Mouse (Mus musculus): ENCODE measurements around the gene Uqcc3. TPM values are rescaled to one million over a fixed set of nuclear protein-coding genes. Genes with fewer than 3 reads are reported as not detected.
"Not testable (repeated sequence)": the region's sequence is repeated elsewhere in the genome, so short reads cannot be mapped to it uniquely, and the experiment has no call there.

Uqcc3 gene
- total and polyA plus RNA-seq, 3 experiments, result 24.8 to 112 (median 41.1) TPM

DNA sequence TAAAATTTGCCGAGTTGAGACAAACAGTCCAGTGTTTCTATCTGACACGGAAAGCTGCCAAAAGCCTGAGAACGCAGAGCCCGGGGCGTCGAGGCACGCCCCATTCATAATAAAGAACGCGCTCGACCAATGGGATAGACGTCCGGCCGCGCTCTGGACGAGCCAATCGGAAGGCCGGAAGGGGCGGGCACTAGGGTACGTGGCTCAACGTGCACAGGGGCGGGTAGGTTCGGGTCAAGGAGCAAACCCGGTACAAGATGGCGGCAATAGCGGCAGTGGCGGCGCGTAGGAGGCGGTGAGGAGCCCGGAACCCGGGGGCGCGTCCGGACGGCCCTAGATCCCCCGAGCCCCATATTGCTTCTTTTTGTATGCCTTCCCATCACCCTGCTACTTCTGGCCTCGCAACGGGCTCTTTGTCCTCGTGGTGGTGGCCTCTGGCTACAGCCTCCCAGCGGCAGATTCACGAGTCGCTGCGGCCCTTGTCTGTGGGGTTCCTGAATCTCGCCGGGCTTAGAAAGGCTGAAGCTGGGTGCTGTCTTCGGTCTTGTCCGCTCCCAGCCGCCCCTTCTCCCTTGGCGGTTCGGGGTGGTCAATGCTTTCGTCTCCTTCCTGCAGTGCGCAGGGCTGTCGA is 17.3 kb upstream of the Uqcc3 start, which contains the start of gene Ganab:
TSS of gene Ganab (plus strand) at position 207 of the 631 bp plus-strand sequence.
- H3K36me3 ChIP-seq (replicated peaks), result peaks cover 67% of the 10 kb centered on the region
- TF ChIP-seq TAL1 (conservative IDR thresholded peaks at IDR 0.05; ENCODE audit: low read depth, low read length), result no peak
- TF ChIP-seq CTCF (IDR thresholded peaks at IDR 0.05; ENCODE audit: low read depth, low read length), result no peak
- H3K4me3 ChIP-seq (ENCODE audit: low read depth, low read length), result peak within 1 kb of the TSS; percentile 95
- no peaks in the 10 kb centered on the region for H3K27me3 ChIP-seq (ENCODE audit: insufficient read depth, low read length)
- peak; percentile 94 for ATAC-seq (ENCODE audit: extremely low read depth, insufficient number of reproducible peaks, low FRiP score, poor library complexity, severe bottlenecking)
- peaks cover 71% of the 10 kb centered on the region for H3K4me1 ChIP-seq (ENCODE audit: insufficient read depth, low read depth, low read length)
- peak; percentile 98 for DNase-seq (ENCODE audit: low spot score)
- peaks cover 5% of the 10 kb centered on the region for H3K9me3 ChIP-seq (replicated peaks)

DNA sequence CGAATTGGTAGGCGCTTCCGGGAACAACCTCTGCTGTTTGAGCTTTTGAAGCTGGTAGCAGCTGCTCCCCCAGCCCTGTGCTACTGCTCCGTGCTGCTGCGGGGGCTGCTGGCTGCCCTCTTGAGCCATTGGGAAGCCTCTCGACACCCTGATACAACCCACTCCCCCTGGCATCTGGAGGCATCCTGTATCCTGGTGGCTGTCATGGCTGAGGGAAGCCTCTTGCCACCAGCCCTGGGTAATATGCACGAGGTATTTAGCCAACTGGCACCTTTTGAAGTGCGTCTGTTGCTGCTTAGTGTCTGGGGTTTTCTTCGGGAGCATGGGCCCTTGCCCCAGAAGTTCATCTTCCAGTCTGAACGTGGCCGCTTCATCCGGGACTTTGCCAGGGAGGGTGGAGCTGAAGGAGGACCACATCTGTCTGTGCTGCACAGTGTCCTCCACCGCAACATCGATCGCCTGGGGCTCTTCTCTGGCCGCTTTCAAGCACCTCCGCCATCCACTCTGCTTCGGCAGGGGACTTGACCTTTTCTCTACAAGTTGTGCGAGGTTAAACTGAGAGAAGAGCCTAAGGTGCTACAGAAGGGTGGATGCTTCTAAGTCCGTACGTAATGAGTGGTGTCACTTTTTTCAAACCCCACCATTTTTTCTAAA is 16.6 kb upstream of the Uqcc3 start:
- ATAC-seq (ENCODE audit: extremely low read depth, insufficient number of reproducible peaks, low FRiP score, poor library complexity, severe bottlenecking); DNase-seq (ENCODE audit: low spot score); H3K9me3 ChIP-seq (replicated peaks); H3K27me3 ChIP-seq (ENCODE audit: insufficient read depth, low read length): not testable (repeated sequence)
- Histone ChIP-seq H3K4me3 (ENCODE audit: low read depth, low read length) (peak overlapping the region; percentile 95), H3K4me1 (ENCODE audit: insufficient read depth, low read depth, low read length) (peaks cover 69% of the 10 kb centered on the region), H3K36me3 (replicated peaks) (peaks cover 62% of the 10 kb centered on the region)

DNA sequence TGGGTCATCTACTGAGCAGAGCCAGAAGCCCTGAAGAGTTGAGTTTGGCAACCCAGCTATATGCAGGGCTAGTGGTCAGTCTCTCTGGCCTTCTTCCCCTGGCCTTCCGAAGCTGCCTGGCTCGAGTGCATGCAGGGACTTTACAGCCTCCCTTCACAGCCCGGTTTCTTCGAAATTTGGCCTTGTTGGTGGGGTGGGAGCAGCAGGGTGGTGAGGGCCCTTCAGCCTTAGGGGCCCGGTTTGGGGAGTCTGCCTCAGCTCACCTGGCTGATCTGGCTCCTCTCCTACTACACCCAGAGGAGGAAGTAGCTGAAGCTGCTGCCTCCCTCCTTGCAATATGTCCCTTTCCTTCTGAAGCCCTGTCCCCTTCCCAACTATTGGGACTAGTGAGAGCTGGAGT is 15.5 kb upstream of the Uqcc3 start:
- H3K9me3 ChIP-seq (replicated peaks); H3K27me3 ChIP-seq (ENCODE audit: insufficient read depth, low read length); DNase-seq (ENCODE audit: low spot score); ATAC-seq (ENCODE audit: extremely low read depth, insufficient number of reproducible peaks, low FRiP score, poor library complexity, severe bottlenecking): not testable (repeated sequence)
- Histone ChIP-seq H3K4me3 (ENCODE audit: low read depth, low read length) (peak overlapping the region; percentile 95; the same call in 1 of the 2 replicates), H3K36me3 (replicated peaks) (peaks cover 60% of the 10 kb centered on the region), H3K4me1 (ENCODE audit: insufficient read depth, low read depth, low read length) (peaks cover 73% of the 10 kb centered on the region)

DNA sequence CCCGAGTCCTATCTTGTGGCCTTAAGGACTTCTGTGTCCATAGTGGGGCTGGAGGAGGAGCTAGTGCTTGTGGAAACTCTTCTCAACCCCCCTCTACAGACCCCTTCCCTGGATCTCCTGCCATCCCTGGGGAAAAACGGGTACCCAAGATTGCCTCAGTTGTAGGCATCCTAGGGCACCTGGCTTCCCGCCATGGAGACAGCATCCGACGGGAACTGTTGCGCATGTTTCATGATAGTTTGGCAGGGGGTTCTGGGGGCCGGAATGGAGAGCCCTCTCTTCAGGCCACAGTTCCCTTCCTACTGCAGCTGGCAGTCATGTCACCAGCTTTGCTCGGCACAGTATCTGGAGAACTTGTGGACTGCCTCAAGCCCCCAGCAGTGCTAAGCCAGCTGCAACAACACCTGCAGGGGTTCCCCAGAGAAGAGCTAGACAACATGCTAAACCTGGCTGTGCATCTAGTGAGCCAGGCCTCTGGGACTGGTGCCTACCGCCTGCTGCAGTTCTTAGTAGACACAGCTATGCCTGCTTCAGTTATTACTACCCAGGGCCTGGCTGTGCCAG is 14.8 kb upstream of the Uqcc3 start:
- Histone ChIP-seq H3K27me3 (ENCODE audit: insufficient read depth, low read length) (no peaks in the 10 kb centered on the region), H3K36me3 (replicated peaks) (peaks cover 60% of the 10 kb centered on the region), H3K9me3 (replicated peaks) (peaks cover 5% of the 10 kb centered on the region), H3K4me3 (ENCODE audit: low read depth, low read length) (peak overlapping the region; percentile 95; the same call in 1 of the 2 replicates), H3K4me1 (ENCODE audit: insufficient read depth, low read depth, low read length) (peaks cover 73% of the 10 kb centered on the region)
- no peak for ATAC-seq (ENCODE audit: extremely low read depth, insufficient number of reproducible peaks, low FRiP score, poor library complexity, severe bottlenecking)
- no peak for DNase-seq (ENCODE audit: low spot score)
- no peak for TF ChIP-seq TAL1 (conservative IDR thresholded peaks at IDR 0.05; ENCODE audit: low read depth, low read length)
- no peak for TF ChIP-seq GATA1 (IDR thresholded peaks at IDR 0.05; ENCODE audit: borderline replicate concordance, low read length)
- TF ChIP-seq CTCF (IDR thresholded peaks at IDR 0.05; ENCODE audit: low read depth, low read length), result no peak
- TF ChIP-seq POLR2AphosphoS5 (IDR thresholded peaks at IDR 0.05; ENCODE audit: insufficient replicate concordance, low read depth, low read length), result no peak
- TF ChIP-seq GATA2 (IDR thresholded peaks at IDR 0.05; ENCODE audit: borderline replicate concordance, low read depth, low read length), result no peak

GRCm38 (mm10) chr19:8892829-8893766 is 12.4 kb upstream of the Uqcc3 start, which contains the start of gene Ints5:
Gene Ints5 (plus strand): TSS chr19:8893005.
- Histone ChIP-seq H3K36me3 (replicated peaks) (peaks cover 54% of the 10 kb centered on the region), H3K4me3 (ENCODE audit: low read depth, low read length) (peak within 1 kb of the TSS; percentile 82), H3K4me1 (ENCODE audit: insufficient read depth, low read depth, low read length) (peaks cover 63% of the 10 kb centered on the region), H3K9me3 (replicated peaks) (peaks cover 5% of the 10 kb centered on the region), H3K27me3 (ENCODE audit: insufficient read depth, low read length) (no peaks in the 10 kb centered on the region)
- TF ChIP-seq CTCF (IDR thresholded peaks at IDR 0.05; ENCODE audit: low read depth, low read length) (no peak), GATA1 (IDR thresholded peaks at IDR 0.05; ENCODE audit: borderline replicate concordance, low read length) (no peak), TAL1 (conservative IDR thresholded peaks at IDR 0.05; ENCODE audit: low read depth, low read length) (no peak), GATA2 (IDR thresholded peaks at IDR 0.05; ENCODE audit: borderline replicate concordance, low read depth, low read length) (no peak), POLR2AphosphoS5 (IDR thresholded peaks at IDR 0.05; ENCODE audit: insufficient replicate concordance, low read depth, low read length) (no peak)
- 0 out of 2 replicates have a peak, but pooled peaks have one; percentile 40 for ATAC-seq (ENCODE audit: extremely low read depth, insufficient number of reproducible peaks, low FRiP score, poor library complexity, severe bottlenecking)
- peak; percentile 76 for DNase-seq (ENCODE audit: low spot score)

Measured in G1E (cell line).